Mouse (Mus musculus) retina, postnatal 1 day (tissue): ENCODE results near the gene Gm20662.

Experiments used
- DNase-seq: peaks from one replicate; pipeline ENCODE4 v3.0.0-alpha.2; 2012

Gene Gm20662

GRCm38 (mm10) chr9:107975399-107976386, 20.5 kb upstream of the Gm20662 start, which contains the start of gene Uba7:
Gene Uba7, plus strand, starts transcription at chr9:107975505.
- DNase-seq = no peak

- no peak for DNase-seq
These were observed 17.3 kb upstream of the Gm20662 start for GRCm38 (mm10) chr9:107978815-107979214.

- DNase-seq = peak; percentile 60
These were observed 14.2 kb upstream of the Gm20662 start for GRCm38 (mm10) chr9:107981684-107982605.

- DNase-seq = peak; percentile 76
These were observed 13.3 kb upstream of the Gm20662 start, which contains the start of gene Gm20661 for GRCm38 (mm10) chr9:107982681-107983346. Gene Gm20661, plus strand, starts transcription at chr9:107983058.

- DNase-seq = peak; percentile 51
These were observed 12.7 kb upstream of the Gm20662 start for GRCm38 (mm10) chr9:107983421-107983890.

- DNase-seq = no peak
These were observed 11.9 kb upstream of the Gm20662 start for GRCm38 (mm10) chr9:107984052-107984753.

- DNase-seq = no peak
These were observed 11.4 kb upstream of the Gm20662 start for GRCm38 (mm10) chr9:107984754-107985055.

- peak; percentile 82 for DNase-seq
These were observed 10.7 kb upstream of the Gm20662 start, which contains the start of gene Inka1 for GRCm38 (mm10) chr9:107985131-107986119. Gene Inka1, minus strand, starts transcription at chr9:107985879.

- peak; percentile 88 for DNase-seq
These were observed 9.8 kb upstream of the Gm20662 start for GRCm38 (mm10) chr9:107986376-107986775.

- no peak for DNase-seq
These were observed 8.2 kb upstream of the Gm20662 start for GRCm38 (mm10) chr9:107987950-107988349.

- no peak for DNase-seq
These were observed 4.0 kb upstream of the Gm20662 start, which contains the start of gene Cdhr4 for GRCm38 (mm10) chr9:107992197-107992596. Gene Cdhr4, plus strand, starts transcription at chr9:107992497.

GRCm38 (mm10) chr9:107993013-107993412, 3.1 kb upstream of the Gm20662 start:
- no peak for DNase-seq

- no peak for DNase-seq
These were observed 1.7 kb upstream of the Gm20662 start for GRCm38 (mm10) chr9:107994464-107994863.

GRCm38 (mm10) chr9:107995513-107995912, 636 bp upstream of the Gm20662 start:
- DNase-seq = no peak

GRCm38 (mm10) chr9:108001922-108002770, 6.0 kb downstream of the Gm20662 start, which contains the start of gene Ip6k1:
Gene Ip6k1, plus strand, starts transcription at chr9:108002501.
- DNase-seq = peak; percentile 100

- peak; percentile 41 for DNase-seq
These were observed 6.8 kb downstream of the Gm20662 start for GRCm38 (mm10) chr9:108002778-108003530.

GRCm38 (mm10) chr9:108003531-108003890, 7.4 kb downstream of the Gm20662 start:
- DNase-seq = peak; percentile 30

- DNase-seq = no peak
These were observed 11.9 kb downstream of the Gm20662 start for GRCm38 (mm10) chr9:108008041-108008440.

- no peak for DNase-seq
These were observed 14.2 kb downstream of the Gm20662 start for GRCm38 (mm10) chr9:108010385-108010784.
